Mouse (Mus musculus): ENCODE data around the gene Phykpl. TPM values are rescaled to one million over a fixed set of nuclear protein-coding genes. Genes with fewer than 3 reads are reported as not detected.

The Phykpl gene
- polyA plus RNA-seq, 1 experiment from 2014 or later: 10.5 TPM

DNA sequence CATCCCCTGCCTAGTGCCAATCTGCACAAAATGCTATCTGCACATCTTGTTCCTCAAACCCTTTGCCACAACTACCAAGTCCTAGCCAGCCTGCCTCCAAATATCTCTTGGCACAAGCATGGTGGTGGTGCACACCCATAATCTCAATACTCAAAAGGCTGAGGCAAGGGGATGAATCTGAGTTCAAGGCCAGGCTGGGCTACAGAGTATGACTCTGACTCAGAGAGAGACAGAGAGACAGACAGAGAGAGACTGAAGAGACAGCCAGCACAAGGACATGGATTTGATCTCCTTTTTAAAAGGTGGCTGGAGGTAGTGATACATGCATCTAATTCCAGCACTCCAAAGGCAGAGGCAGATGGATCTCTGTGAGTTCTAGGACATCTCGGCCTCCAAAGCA is 21.3 kb upstream of the Phykpl start:
- no peaks in the 10 kb centered on the region for H3K27me3 ChIP-seq
- no peak overlapping the region for H3K9ac ChIP-seq
- H3K9me3 ChIP-seq: no peaks in the 10 kb centered on the region
- no peaks in the 10 kb centered on the region for H3K4me1 ChIP-seq (replicated peaks)
- no peak overlapping the region for H3K27ac ChIP-seq
- no peak for ATAC-seq (ENCODE audit: low FRiP score)
- no peaks in the 10 kb centered on the region for H3K36me3 ChIP-seq
- no peak overlapping the region for H3K4me3 ChIP-seq
- H3K4me2 ChIP-seq: no peak overlapping the region
- 79% methylated on average over 1 of the region's 1 CpGs for WGBS

DNA sequence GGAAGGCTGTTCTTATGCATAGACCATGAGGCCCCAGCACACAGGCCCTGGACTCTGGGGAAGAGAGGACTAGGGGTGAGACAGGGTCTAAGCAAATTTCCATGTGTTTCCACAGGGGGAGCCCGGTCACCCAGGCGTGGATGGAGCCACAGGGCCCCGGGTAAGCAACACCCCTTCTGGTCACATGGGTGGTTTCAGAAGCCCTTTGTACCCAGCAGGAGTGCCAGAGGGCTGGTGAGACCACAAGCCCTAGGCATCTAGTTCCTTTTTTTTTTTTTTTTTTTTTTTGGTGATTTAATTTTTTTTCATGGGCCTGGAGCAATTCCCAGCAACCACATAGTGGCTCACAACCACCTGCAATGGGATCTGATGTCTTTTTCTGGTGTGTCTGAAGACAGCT is 19.5 kb upstream of the Phykpl start:
- Histone ChIP-seq H3K36me3 (no peaks in the 10 kb centered on the region), H3K4me2 (no peak overlapping the region), H3K27ac (no peak overlapping the region), H3K9ac (no peak overlapping the region), H3K9me3 (no peaks in the 10 kb centered on the region), H3K27me3 (no peaks in the 10 kb centered on the region), H3K4me1 (replicated peaks) (no peaks in the 10 kb centered on the region), H3K4me3 (no peak overlapping the region)
- 42% methylated on average over 3 of the region's 3 CpGs for WGBS
- no peak for ATAC-seq (ENCODE audit: low FRiP score)

DNA sequence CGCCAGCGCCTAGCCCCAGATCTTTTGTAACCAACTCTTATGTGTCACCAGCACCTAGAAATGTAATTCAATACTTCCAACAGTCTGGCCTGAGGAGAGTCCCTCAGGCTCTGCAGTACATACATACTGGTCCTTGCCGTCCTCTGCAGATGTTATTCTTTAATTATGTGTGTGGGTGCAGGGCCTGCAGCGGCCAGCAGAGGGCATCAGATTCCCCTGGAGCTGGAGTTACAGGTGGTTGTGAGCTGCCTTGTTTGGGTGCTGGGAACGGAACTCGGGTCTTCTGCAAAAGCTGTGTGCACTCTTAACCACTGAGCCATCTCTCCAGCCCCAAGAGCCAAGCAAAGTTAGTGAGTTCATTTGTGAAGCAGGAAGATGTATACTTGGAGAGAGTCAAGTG is 18.6 kb upstream of the Phykpl start:
- Histone ChIP-seq H3K27me3 (no peaks in the 10 kb centered on the region), H3K4me3 (no peak overlapping the region), H3K4me1 (replicated peaks) (no peaks in the 10 kb centered on the region), H3K9ac (no peak overlapping the region), H3K9me3 (no peaks in the 10 kb centered on the region), H3K36me3 (no peaks in the 10 kb centered on the region), H3K4me2 (no peak overlapping the region), H3K27ac (no peak overlapping the region)
- no peak for ATAC-seq (ENCODE audit: low FRiP score)
- 93% methylated on average over 6 of the region's 6 CpGs for WGBS

DNA sequence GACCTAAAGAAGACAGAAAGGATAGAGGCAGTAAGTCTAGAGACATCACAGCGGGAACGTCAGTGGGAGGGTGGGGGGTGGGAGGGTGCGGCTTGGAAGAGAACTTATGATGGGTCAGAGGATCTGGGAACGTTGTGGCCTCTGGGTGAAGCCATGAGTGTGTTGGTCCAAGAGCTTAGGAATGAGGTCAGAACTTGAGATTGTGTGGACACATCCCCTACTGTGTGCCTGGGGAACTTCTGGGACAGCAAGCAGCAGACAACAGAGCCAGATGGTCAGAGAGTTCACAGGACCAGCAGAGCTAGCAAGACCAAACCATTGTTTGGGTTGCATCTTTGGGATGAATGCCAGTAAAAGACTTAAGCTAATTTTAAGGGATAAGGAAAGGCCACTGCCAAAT is 15.8 kb upstream of the Phykpl start:
- WGBS: 89% methylated on average over 4 of the region's 4 CpGs
- Histone ChIP-seq H3K4me2 (no peak overlapping the region), H3K36me3 (no peaks in the 10 kb centered on the region), H3K27ac (no peak overlapping the region), H3K27me3 (no peaks in the 10 kb centered on the region), H3K4me1 (replicated peaks) (no peaks in the 10 kb centered on the region), H3K4me3 (no peak overlapping the region), H3K9me3 (no peaks in the 10 kb centered on the region), H3K9ac (no peak overlapping the region)
- ATAC-seq (ENCODE audit: low FRiP score): no peak

DNA sequence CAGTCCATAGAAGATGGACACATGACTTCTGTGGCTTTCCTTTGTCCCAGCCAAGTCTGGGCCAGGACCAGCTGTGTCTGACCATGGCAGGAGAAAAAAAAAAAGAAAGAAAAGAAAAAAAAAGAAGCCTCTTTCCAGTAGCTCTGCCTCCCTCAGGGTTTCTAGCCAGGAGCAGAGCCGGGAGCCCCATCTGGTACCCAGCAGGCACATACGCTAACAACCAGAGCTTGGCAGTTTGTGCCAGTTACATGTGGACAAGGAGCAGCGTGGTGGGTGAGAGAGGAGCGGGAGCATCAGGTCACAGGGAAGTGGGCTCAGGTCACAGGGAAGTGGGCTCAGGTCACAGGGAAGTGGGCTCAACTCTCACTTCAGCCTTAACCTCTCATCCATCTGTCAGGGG is 8.1 kb upstream of the Phykpl start:
- H3K9ac ChIP-seq: 0 out of 2 replicates have a peak overlapping the region, but pooled peaks have one; percentile 13
- no peaks in the 10 kb centered on the region for H3K36me3 ChIP-seq
- ATAC-seq (ENCODE audit: low FRiP score): no peak
- H3K4me3 ChIP-seq: no peak overlapping the region
- no peak overlapping the region for H3K27ac ChIP-seq
- H3K27me3 ChIP-seq: no peaks in the 10 kb centered on the region
- H3K4me1 ChIP-seq (replicated peaks): peaks cover 11% of the 10 kb centered on the region
- H3K9me3 ChIP-seq: no peaks in the 10 kb centered on the region
- no peak overlapping the region for H3K4me2 ChIP-seq
- WGBS: 53% methylated on average over 4 of the region's 4 CpGs

DNA sequence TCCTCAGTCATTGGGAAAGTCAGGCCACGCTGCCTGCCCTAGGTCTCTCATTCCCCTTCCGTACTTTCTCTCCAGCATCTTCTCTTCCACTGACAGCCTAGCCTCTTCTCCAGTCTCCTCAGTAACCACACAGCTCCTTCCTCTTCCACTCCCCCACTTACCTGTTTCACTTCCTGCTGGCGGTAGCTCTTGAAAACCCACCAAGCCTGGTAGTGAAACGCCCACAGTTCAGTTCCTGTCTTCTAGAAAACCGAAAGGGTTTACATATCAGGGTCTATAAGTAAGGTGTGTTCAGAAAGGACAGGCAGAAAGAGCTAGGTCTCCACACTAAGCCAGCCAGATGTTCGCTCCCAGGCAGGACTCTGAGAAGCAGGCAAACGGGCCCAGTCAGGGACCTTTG is 7.0 kb upstream of the Phykpl start:
- no peaks in the 10 kb centered on the region for H3K27me3 ChIP-seq
- no peak overlapping the region for H3K4me3 ChIP-seq
- H3K4me1 ChIP-seq (replicated peaks): peaks cover 11% of the 10 kb centered on the region
- H3K4me2 ChIP-seq: no peak overlapping the region
- WGBS: 92% methylated on average over 7 of the region's 7 CpGs
- H3K36me3 ChIP-seq: no peaks in the 10 kb centered on the region
- H3K9ac ChIP-seq: no peak overlapping the region
- ATAC-seq (ENCODE audit: low FRiP score): no peak
- H3K9me3 ChIP-seq: no peaks in the 10 kb centered on the region
- H3K27ac ChIP-seq: no peak overlapping the region

DNA sequence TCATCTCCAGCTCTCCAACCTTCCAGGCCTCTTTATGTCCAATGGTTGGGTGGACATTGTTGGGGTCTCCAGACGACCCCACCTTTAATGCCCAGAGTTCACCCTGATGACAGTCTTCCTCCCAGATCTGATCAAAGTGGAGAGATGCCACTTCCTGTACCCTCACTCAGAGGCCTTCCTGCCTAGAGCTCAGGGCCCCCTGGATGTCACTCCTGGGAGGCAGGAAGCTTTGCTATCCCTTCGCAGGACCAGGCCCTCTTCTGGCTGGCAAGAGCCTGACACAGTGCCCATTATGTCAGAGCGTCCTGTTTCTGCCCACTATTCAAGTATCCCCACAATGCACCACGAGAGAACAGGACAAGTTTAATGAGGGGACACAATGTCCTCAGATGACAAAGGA is 5.5 kb upstream of the Phykpl start:
- peaks cover 22% of the 10 kb centered on the region for H3K4me1 ChIP-seq (replicated peaks)
- H3K9ac ChIP-seq: no peak overlapping the region
- no peaks in the 10 kb centered on the region for H3K36me3 ChIP-seq
- 69% methylated on average over 4 of the region's 4 CpGs for WGBS
- H3K9me3 ChIP-seq: no peaks in the 10 kb centered on the region
- H3K4me3 ChIP-seq: no peak overlapping the region
- H3K27ac ChIP-seq: no peak overlapping the region
- H3K27me3 ChIP-seq: no peaks in the 10 kb centered on the region
- H3K4me2 ChIP-seq: no peak overlapping the region
- no peak for ATAC-seq (ENCODE audit: low FRiP score)

DNA sequence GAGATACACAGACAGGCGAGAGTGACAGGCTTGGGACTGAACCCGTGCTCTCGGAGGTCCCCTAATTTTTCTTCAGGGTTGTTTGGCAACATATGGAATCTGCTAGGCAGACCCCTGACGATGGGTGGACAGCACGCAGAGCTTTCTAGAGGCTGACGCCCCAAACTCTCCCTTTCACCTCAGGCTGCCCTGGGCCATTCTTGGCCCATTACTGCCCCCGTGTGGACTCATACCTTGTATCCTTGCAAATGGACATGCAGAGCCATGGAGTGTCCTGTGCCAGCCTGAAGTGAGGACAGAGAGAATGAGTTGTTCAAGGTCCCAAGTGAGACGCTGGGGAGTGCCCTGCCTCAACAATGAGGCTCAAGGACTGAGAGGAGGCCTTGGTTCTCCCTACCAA is 1.8 kb upstream of the Phykpl start:
- peaks cover 15% of the 10 kb centered on the region for H3K36me3 ChIP-seq

DNA sequence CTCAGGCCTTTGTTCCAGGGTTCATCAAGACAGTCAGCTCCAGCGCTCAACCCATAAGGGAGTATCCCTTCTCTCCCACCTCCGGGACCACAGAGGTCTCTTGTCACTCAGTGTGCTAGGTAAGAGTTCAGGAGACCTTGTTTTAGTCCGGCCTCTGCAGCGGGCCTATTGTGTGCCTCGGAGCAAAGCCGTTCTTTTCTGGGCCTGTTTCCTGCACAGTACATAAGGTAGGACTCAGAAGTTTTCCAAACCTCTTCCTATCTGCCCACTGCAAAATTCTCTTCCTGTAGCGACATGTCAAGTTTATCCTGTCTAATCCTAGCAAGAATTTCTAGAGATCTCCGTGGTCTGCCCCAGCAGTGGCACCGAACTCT is 513 bp upstream of the Phykpl start:
- H3K4me2 ChIP-seq: peak overlapping the region; percentile 75
- no peaks in the 10 kb centered on the region for H3K9me3 ChIP-seq
- peak overlapping the region; percentile 83 for H3K9ac ChIP-seq
- peaks cover 31% of the 10 kb centered on the region for H3K4me1 ChIP-seq (replicated peaks)
- H3K36me3 ChIP-seq: peaks cover 29% of the 10 kb centered on the region
- peak; percentile 35; the same call in 1 of the 2 replicates for ATAC-seq (ENCODE audit: low FRiP score)
- peak overlapping the region; percentile 95 for H3K27ac ChIP-seq
- WGBS: 14% methylated on average over 9 of the region's 9 CpGs
- peak overlapping the region; percentile 56 for H3K4me3 ChIP-seq
- H3K27me3 ChIP-seq: no peaks in the 10 kb centered on the region

More for the DNA sequence above, 1.8 kb upstream of the Phykpl start:
- no peak overlapping the region for H3K4me2 ChIP-seq
- no peak overlapping the region for H3K27ac ChIP-seq
- H3K27me3 ChIP-seq: no peaks in the 10 kb centered on the region
- H3K4me3 ChIP-seq: no peak overlapping the region
- peaks cover 31% of the 10 kb centered on the region for H3K4me1 ChIP-seq (replicated peaks)
- no peak overlapping the region for H3K9ac ChIP-seq
- 22% methylated on average over 8 of the region's 8 CpGs for WGBS
- no peak for ATAC-seq (ENCODE audit: low FRiP score)
- H3K9me3 ChIP-seq: no peaks in the 10 kb centered on the region

DNA sequence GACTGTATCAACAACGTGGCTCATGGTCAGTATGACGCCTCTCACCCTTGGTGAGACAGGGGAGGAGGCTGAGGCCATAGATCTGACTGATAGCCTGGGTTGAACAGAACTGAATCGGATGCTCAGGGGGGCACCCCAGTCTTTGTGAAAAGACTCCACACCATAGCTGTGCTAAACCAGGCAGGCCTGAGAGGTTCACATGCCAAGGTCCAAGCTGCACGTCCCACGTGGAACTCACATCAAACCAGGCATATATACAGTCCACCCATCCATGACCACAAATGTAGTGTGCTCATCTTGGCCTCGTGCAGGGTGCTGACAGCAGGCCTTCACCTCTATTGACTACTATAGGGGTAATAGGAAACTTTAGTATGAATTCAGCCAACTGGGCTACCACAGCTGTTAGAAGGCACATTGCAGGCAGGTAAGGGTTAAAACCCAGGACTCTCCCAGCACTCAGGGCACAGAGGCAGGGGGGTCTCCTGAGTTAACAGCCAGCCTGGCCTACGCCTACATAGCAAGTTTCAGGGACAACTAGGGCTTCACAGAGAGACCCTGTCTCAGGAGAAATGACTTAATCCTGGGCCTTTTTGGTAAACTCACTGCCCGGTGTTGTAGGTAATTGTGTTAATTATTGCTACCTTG is 1.2 kb downstream of the Phykpl start:
- Histone ChIP-seq H3K4me3 (peak overlapping the region; percentile 56), H3K27ac (peak overlapping the region; percentile 95), H3K9me3 (no peaks in the 10 kb centered on the region), H3K9ac (peak overlapping the region; percentile 83), H3K4me1 (replicated peaks) (peaks cover 31% of the 10 kb centered on the region), H3K27me3 (no peaks in the 10 kb centered on the region), H3K4me2 (peak overlapping the region; percentile 75), H3K36me3 (peaks cover 44% of the 10 kb centered on the region)
- ATAC-seq (ENCODE audit: low FRiP score): no peak
- 68% methylated on average over 8 of the region's 8 CpGs for WGBS

DNA sequence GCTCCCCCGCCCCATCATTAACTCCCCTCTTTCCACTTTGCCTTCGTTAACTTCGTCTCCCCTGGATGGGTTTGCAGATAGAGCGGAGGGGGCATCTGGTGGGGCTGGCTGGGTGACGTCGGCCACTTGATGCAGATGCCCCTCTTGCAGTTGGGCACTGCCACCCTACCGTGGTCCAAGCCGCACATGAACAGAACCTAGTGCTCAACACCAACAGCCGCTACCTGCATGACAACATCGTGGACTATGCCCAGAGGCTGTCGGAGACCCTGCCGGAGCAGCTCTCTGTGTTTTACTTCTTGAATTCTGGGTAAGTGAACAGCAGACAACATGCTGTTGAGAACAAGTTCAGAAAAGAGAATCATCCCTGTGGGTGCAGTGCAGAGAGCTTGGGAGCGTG is 1.9 kb downstream of the Phykpl start:
- no peak overlapping the region for H3K4me3 ChIP-seq
- H3K9ac ChIP-seq: no peak overlapping the region
- H3K36me3 ChIP-seq: peaks cover 51% of the 10 kb centered on the region
- H3K9me3 ChIP-seq: no peaks in the 10 kb centered on the region
- peaks cover 31% of the 10 kb centered on the region for H3K4me1 ChIP-seq (replicated peaks)
- WGBS: 96% methylated on average over 13 of the region's 13 CpGs
- no peaks in the 10 kb centered on the region for H3K27me3 ChIP-seq
- no peak overlapping the region for H3K4me2 ChIP-seq
- no peak for ATAC-seq (ENCODE audit: low FRiP score)
- H3K27ac ChIP-seq: no peak overlapping the region

DNA sequence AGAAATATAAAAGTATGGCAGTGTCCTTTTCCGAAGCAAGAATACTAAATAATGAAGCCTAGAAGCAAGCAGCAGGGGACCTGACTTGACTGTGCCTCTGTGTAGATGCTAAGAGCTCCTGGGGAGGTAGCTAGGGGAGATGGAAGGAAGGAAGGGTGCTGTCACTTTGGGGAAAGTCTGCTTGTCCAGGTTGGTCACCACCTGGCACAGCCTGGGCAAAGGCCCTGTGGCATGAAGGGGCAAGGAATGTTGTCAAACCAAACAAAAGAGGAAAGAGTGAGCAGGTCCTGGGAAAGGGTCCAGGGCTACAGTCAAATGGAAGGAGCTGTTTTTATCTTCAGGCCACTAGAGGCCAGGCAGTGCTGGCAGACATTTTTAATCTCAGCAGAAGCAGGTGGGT is 2.5 kb downstream of the Phykpl start:
- Histone ChIP-seq H3K4me3 (no peak overlapping the region), H3K4me2 (no peak overlapping the region), H3K9me3 (no peaks in the 10 kb centered on the region), H3K27ac (no peak overlapping the region), H3K27me3 (no peaks in the 10 kb centered on the region), H3K9ac (no peak overlapping the region), H3K36me3 (peaks cover 57% of the 10 kb centered on the region), H3K4me1 (replicated peaks) (peaks cover 31% of the 10 kb centered on the region)
- WGBS: 97% methylated on average over 1 of the region's 1 CpGs
- no peak for ATAC-seq (ENCODE audit: low FRiP score)

DNA sequence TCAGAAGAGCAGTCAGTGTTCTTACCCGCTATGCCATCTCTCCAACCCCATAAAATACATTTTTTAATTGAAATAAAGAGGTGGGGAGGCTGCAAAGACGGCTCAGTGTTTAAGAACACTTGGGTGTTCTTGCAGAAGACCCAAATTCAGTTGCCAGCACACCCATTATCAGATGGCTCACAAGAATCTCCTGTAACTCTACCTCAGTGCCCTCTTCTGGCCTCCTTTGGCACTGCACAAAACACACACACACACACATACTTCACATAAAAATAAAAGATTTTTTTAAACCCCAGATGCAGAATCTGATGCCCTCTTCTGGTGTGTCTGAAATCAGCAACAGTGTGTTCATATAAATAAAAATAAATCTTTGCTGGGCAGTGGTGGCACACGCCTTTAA is 4.3 kb downstream of the Phykpl start:
- H3K4me1 ChIP-seq (replicated peaks): peaks cover 21% of the 10 kb centered on the region
- H3K4me3 ChIP-seq: no peak overlapping the region
- no peaks in the 10 kb centered on the region for H3K27me3 ChIP-seq
- peaks cover 75% of the 10 kb centered on the region for H3K36me3 ChIP-seq
- WGBS: 97% methylated on average over 3 of the region's 3 CpGs
- H3K4me2 ChIP-seq: no peak overlapping the region
- H3K9me3 ChIP-seq: no peaks in the 10 kb centered on the region
- no peak for ATAC-seq (ENCODE audit: low FRiP score)
- H3K27ac ChIP-seq: no peak overlapping the region
- no peak overlapping the region for H3K9ac ChIP-seq

Measured in hindbrain, embryonic 13.5 days (tissue).